Mouse (Mus musculus) neural tube, embryonic 11.5 days (tissue): ENCODE results near the gene Gm11011. TPM values are rescaled to one million over a fixed set of nuclear protein-coding genes. Genes with fewer than 3 reads are reported as not detected.

Source experiments
- ATAC-seq: fragments of 200-750 bp; cut with Nextera tagmentation; 2 replicates; pipeline ENCODE4 v1.8.0; 2017; ENCODE audit warnings: moderate number of reproducible peaks, mild to moderate bottlenecking, moderate TSS enrichment, moderate library complexity; ENCODE audit not compliant: insufficient read depth, low FRiP score, low TSS enrichment
- DNase-seq: peaks from one replicate; pipeline ENCODE4 v3.0.0-alpha.2; 2015; ENCODE audit warnings: low spot score
- H3K27ac ChIP-seq: fragments of 300-500 bp; sonication (generic); 2 replicates; pipeline ENCODE4 v1.5.1; 2014; ENCODE audit warnings: low read depth, mild to moderate bottlenecking, low read length
- H3K27me3 ChIP-seq: fragments of 300-500 bp; sonication (generic); 2 replicates; pipeline ENCODE4 v1.6.1; 2014; ENCODE audit warnings: mild to moderate bottlenecking, low read length, mixed read lengths; ENCODE audit not compliant: control insufficient read depth, insufficient read depth
- H3K36me3 ChIP-seq: fragments of 300-500 bp; sonication (generic); 2 replicates; pipeline ENCODE4 v1.6.1; 2014; ENCODE audit warnings: mild to moderate bottlenecking, low read length, moderate library complexity, mixed read lengths; ENCODE audit not compliant: control insufficient read depth, insufficient read depth
- H3K4me1 ChIP-seq: fragments of 300-500 bp; sonication (generic); 2 replicates; pipeline ENCODE4 v1.6.1; 2014; ENCODE audit warnings: low read length, mixed read lengths; ENCODE audit not compliant: control insufficient read depth, insufficient read depth
- H3K4me2 ChIP-seq: fragments of 300-500 bp; sonication (generic); 2 replicates; pipeline ENCODE4 v1.6.1; 2014; ENCODE audit warnings: low read depth, mild to moderate bottlenecking, moderate library complexity
- H3K4me3 ChIP-seq: fragments of 300-500 bp; sonication (generic); 2 replicates; pipeline ENCODE4 v1.5.1; 2014; ENCODE audit warnings: low read depth, low read length
- H3K9ac ChIP-seq: fragments of 300-500 bp; sonication (generic); 2 replicates; pipeline ENCODE4 v1.6.1; 2014; ENCODE audit warnings: mild to moderate bottlenecking, low read length
- H3K9me3 ChIP-seq: fragments of 300-500 bp; sonication (generic); 2 replicates; pipeline ENCODE4 v1.6.1; 2016; ENCODE audit warnings: low read length; ENCODE audit not compliant: control insufficient read depth
- WGBS: fragments of 180-500 bp; shearing (Covaris S2); extraction: QIAGEN DNeasy Blood & Tissue Kit; methylation state at CpG from one replicate; pipeline ENCODE4 v1.1.7; 2014; 5-methylcytosine and 5-hydroxymethylcytosine counted together
- polyA plus RNA-seq: library from polyadenylated mRNA; unstranded; fragments of >200 nt; fragmentation: Nextera tagmentation; extraction: Ambion mirVana; gene quantifications from 2 replicates; pipeline ENCODE4 v1.2.1, GENCODE M21; 2014

Gm11011 gene
- polyA plus RNA-seq, 1 experiment from 2014 or later: not detected

- H3K4me1 ChIP-seq: peaks cover 1% of the 10 kb centered on the region; the same call in 1 of the 2 replicates
- H3K36me3 ChIP-seq: no peaks in the 10 kb centered on the region
- ATAC-seq (no peak), DNase-seq (no peak)
- H3K27me3 ChIP-seq: no peaks in the 10 kb centered on the region
- no peaks in the 10 kb centered on the region for H3K9me3 ChIP-seq
- no peak overlapping the region for H3K9ac ChIP-seq
- no peak overlapping the region for H3K4me3 ChIP-seq
- no peak overlapping the region for H3K27ac ChIP-seq
- no peak overlapping the region for H3K4me2 ChIP-seq
- WGBS: 87% methylated on average over 6 of the region's 6 CpGs
Measured at GRCm38 (mm10) chr2:169615998-169616397, 28.5 kb upstream of the Gm11011 start.

- WGBS: 55% methylated on average over 4 of the region's 4 CpGs
- H3K4me3 ChIP-seq: no peak overlapping the region
- no peak for DNase-seq
- H3K27ac ChIP-seq: no peak overlapping the region
- no peaks in the 10 kb centered on the region for H3K27me3 ChIP-seq
- ATAC-seq: no peak
- no peaks in the 10 kb centered on the region for H3K9me3 ChIP-seq
- H3K4me1 ChIP-seq: no peaks in the 10 kb centered on the region
- H3K9ac ChIP-seq: no peak overlapping the region
- H3K36me3 ChIP-seq: no peaks in the 10 kb centered on the region
- no peak overlapping the region for H3K4me2 ChIP-seq
Measured at GRCm38 (mm10) chr2:169614683-169615082, 27.1 kb upstream of the Gm11011 start.

GRCm38 (mm10) chr2:169611557-169611956 is 24.0 kb upstream of the Gm11011 start:
- ATAC-seq: no peak
- no peak overlapping the region for H3K4me3 ChIP-seq
- no peak overlapping the region for H3K27ac ChIP-seq
- DNase-seq: no peak
- H3K36me3 ChIP-seq: no peaks in the 10 kb centered on the region
- 50% methylated on average over 7 of the region's 7 CpGs for WGBS
- H3K4me1 ChIP-seq: no peaks in the 10 kb centered on the region
- no peak overlapping the region for H3K9ac ChIP-seq
- H3K27me3 ChIP-seq: no peaks in the 10 kb centered on the region
- no peak overlapping the region for H3K4me2 ChIP-seq
- H3K9me3 ChIP-seq: no peaks in the 10 kb centered on the region

- H3K4me2 ChIP-seq: no peak overlapping the region
- no peak overlapping the region for H3K27ac ChIP-seq
- no peaks in the 10 kb centered on the region for H3K9me3 ChIP-seq
- no peaks in the 10 kb centered on the region for H3K36me3 ChIP-seq
- DNase-seq: no peak
- no peaks in the 10 kb centered on the region for H3K4me1 ChIP-seq
- 40% methylated on average over 8 of the region's 8 CpGs for WGBS
- H3K4me3 ChIP-seq: no peak overlapping the region
- H3K9ac ChIP-seq: no peak overlapping the region
- no peaks in the 10 kb centered on the region for H3K27me3 ChIP-seq
- no peak for ATAC-seq
Measured at GRCm38 (mm10) chr2:169610882-169611281, 23.3 kb upstream of the Gm11011 start.

GRCm38 (mm10) chr2:169609956-169610355 is 22.4 kb upstream of the Gm11011 start:
- Histone ChIP-seq H3K27ac (no peak overlapping the region), H3K9me3 (no peaks in the 10 kb centered on the region), H3K36me3 (no peaks in the 10 kb centered on the region), H3K27me3 (no peaks in the 10 kb centered on the region), H3K9ac (no peak overlapping the region), H3K4me2 (no peak overlapping the region), H3K4me3 (no peak overlapping the region), H3K4me1 (no peaks in the 10 kb centered on the region)
- ATAC-seq: no peak
- no peak for DNase-seq
- WGBS: 43% methylated on average over 13 of the region's 13 CpGs

- Histone ChIP-seq H3K9me3 (no peaks in the 10 kb centered on the region), H3K4me3 (no peak overlapping the region), H3K9ac (no peak overlapping the region), H3K27ac (no peak overlapping the region), H3K36me3 (no peaks in the 10 kb centered on the region), H3K4me1 (no peaks in the 10 kb centered on the region), H3K4me2 (no peak overlapping the region), H3K27me3 (no peaks in the 10 kb centered on the region)
- 42% methylated on average over 2 of the region's 2 CpGs for WGBS
- ATAC-seq: no peak
- no peak for DNase-seq
Measured at GRCm38 (mm10) chr2:169607787-169608186, 20.2 kb upstream of the Gm11011 start.

- H3K9me3 ChIP-seq: no peaks in the 10 kb centered on the region
- no peaks in the 10 kb centered on the region for H3K36me3 ChIP-seq
- ATAC-seq (no peak), DNase-seq (no peak)
- no peak overlapping the region for H3K9ac ChIP-seq
- no peak overlapping the region for H3K4me3 ChIP-seq
- H3K4me1 ChIP-seq: no peaks in the 10 kb centered on the region
- H3K27ac ChIP-seq: no peak overlapping the region
- no peaks in the 10 kb centered on the region for H3K27me3 ChIP-seq
- WGBS: 72% methylated on average over 13 of the region's 13 CpGs
- no peak overlapping the region for H3K4me2 ChIP-seq
Measured at GRCm38 (mm10) chr2:169606901-169607678, 19.5 kb upstream of the Gm11011 start.

- no peak for DNase-seq
Measured at GRCm38 (mm10) chr2:169600163-169600562, 12.6 kb upstream of the Gm11011 start.

GRCm38 (mm10) chr2:169599591-169599990 is 12.0 kb upstream of the Gm11011 start:
- no peak overlapping the region for H3K27ac ChIP-seq
- H3K4me1 ChIP-seq: no peaks in the 10 kb centered on the region
- H3K36me3 ChIP-seq: no peaks in the 10 kb centered on the region
- H3K4me2 ChIP-seq: no peak overlapping the region
- H3K27me3 ChIP-seq: no peaks in the 10 kb centered on the region
- no peak for ATAC-seq
- 88% methylated on average over 4 of the region's 4 CpGs for WGBS
- no peak overlapping the region for H3K9ac ChIP-seq
- DNase-seq: no peak
- no peak overlapping the region for H3K4me3 ChIP-seq
- H3K9me3 ChIP-seq: no peaks in the 10 kb centered on the region

More at GRCm38 (mm10) chr2:169600163-169600562, 12.6 kb upstream of the Gm11011 start:
- 70% methylated on average over 6 of the region's 6 CpGs for WGBS
- Histone ChIP-seq H3K4me2 (no peak overlapping the region), H3K27me3 (no peaks in the 10 kb centered on the region), H3K27ac (no peak overlapping the region), H3K9me3 (no peaks in the 10 kb centered on the region), H3K36me3 (no peaks in the 10 kb centered on the region), H3K9ac (no peak overlapping the region), H3K4me3 (no peak overlapping the region), H3K4me1 (no peaks in the 10 kb centered on the region)
- no peak for ATAC-seq
